Mouse (Mus musculus) left cerebral cortex, adult 8-10 months (tissue): ENCODE measurements around the gene Eri3. TPM values are rescaled to one million over a fixed set of nuclear protein-coding genes. Genes with fewer than 3 reads are reported as not detected.

Experiments
- DNase-seq, 2 experiments: peaks; one replicate each; pipeline ENCODE4 v3.0.0; 2022; ENCODE audit warnings: low spot score in 2 of 2
- total RNA-seq, 4 experiments: library from RNA; stranded (reverse); gene quantifications; 2 replicates each; pipeline ENCODE4 v1.2.4; 2022

Eri3 gene
- total RNA-seq, 4 experiments from 2014 or later, result 212 to 232 (median 224) TPM

DNA sequence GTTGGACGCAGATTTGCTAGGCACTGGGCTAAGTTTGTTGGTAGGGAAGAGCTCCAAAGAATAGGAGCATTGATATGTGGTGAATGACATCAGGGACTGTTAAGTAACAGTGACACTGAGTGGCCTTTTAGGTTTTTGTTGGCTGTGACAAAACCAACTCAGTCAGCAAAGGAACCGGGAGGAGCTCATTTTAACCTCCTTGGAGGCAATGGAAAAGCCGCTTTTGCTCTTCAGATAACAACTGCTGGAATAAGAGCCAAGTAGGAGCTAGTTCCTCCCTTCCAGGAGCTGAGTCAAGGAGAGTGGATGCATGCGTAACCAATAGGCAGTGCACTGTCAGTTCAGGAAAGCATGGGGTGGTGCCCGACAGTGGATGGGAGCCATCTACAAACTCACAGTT, 20.8 kb downstream of the Eri3 start:
- no peak for DNase-seq

DNA sequence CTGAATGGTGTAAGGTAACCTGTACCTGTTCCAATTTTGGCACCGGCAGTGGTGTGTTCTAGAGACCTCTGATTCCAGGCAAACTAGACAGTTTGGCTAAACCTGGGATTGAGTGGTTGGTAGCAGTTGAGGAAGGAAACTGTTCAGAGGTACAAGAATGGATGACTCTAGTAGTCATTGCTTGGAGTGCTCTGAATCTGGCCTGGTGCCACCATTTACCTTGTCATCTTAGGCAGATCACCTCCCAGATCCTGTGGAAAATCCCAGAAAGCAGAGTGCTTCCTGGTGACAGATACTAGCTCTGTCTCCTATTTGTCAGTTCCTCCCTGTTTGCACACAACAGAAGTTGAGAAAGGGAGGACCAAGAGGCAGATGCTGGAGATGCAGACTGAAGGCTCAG, 27.4 kb downstream of the Eri3 start:
- no peak for DNase-seq

DNA sequence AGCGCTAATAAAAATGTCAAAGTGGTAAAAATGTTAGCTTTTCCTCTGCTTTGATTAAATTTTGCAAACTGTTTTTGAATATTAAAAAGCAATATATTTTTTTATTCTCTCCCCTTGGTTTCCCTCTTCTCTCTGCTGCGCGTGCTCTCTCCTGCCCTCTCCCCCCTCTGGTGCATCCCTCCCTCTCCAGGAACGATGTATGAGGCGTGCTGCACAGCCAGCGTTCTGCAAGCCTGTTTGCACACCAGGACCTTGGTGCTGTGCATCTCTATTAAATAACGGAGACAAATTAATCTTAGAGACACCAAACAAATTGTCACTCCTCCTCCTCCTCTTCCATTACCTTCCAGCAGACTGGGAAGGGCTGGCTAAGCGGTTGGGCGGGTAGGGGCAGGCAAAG, 31.5 kb downstream of the Eri3 start:
- DNase-seq, result no peak

DNA sequence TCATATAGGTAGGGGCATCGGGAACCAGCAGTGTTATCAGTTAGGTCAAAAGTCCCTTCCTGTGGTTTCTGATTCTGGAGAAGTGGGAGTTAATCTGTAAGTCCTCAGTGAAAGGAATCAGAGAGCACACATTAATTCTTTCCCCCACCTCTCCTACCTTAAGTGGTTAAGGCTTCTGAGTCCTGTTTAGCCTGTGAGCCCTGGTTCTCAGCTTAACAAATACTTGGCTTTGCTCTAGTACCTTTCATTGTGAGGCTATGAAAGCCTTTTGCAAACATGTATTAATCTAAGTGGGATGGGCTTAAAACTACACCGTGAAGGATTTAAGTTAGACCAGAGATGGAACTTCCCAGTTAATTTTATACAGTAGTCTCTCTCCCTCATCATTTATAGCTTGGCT, 35.8 kb downstream of the Eri3 start:
- no peak for DNase-seq

DNA sequence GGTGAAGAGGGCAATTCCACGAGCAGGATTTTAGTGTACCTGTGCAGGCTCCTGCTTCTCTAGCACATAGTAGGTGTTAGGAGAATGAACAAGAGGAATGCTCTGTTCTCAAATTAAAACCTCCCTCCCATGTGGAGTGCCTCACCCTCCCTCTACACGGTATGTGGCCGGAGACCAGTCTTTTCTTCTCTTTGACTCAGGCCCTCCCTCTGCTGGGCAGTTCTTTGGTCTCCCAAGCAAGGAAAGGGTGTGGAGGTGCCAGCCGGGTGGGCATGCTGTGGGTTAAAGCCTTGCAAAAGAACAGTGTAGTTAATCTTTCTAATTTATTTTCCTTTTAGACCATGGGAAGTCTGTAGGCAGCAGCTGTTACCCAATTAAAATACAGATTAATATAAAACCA, 37.3 kb downstream of the Eri3 start:
- no peak for DNase-seq

DNA sequence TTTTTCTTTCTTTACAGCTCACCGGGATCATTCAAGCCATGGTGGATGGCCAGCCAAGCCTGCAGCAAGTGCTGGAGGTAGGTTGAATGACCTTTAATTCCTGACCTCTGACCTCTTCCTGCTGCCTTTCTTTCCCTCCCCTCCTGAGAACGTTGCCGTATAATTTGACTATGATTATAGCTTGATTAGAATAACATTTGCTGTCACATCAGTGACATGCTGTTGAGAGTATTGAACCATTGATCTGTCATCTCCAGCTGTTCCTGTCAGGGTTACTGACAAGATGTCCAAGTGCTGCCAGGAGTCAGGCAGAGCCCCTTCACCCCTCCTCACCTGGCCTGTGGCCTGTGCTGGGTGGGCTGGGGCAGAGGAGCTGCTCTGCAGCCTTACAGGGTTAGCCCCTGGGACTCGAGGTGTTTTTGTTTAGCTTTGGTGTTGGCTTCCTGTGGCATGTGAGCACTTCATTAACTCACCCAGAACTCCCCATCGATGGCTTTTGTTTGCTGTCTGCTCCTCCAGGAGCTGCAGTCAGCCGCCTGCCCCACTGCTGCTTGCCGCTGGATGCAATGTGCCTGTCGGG, 39.0 kb downstream of the Eri3 start:
- no peak for DNase-seq

DNA sequence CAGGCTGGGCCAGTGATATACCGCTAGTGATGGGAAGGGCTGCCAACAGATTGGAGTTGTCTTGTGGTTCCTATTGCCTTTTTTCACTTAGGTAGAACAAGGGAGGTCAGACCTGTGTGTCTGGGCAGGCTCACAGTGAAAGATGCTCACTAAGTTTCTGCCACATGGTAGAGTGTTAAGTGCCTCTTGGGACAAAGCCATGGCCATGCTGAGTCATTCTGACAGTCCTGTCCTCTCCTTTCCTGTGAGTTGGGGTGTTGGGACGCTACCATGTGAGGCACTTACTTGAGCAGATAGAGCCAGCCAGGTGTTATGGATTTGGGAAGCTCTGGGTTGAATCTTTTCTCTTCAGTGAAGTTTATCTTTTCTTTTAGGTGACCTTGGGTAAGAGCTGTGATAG, 40.6 kb downstream of the Eri3 start:
- no peak for DNase-seq

DNA sequence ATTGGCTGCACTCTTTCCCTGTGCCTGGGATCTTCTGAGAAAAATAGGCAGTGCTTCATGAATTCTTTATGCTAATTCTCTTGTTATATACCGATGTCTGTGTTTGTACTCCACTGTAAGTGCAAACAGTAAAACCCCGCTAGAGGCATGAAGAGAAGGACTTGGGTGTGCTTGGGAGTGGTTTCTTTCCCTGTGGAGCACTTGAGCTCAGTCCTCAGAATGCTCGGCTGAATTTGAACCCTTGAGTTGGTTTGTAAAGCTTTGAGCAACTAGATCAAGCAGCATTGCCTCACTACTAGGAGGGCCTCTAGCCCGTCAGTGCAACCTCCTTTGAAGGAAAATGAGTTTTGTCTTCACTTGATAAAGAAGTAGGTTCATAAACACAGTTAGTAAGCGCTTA, 42.0 kb downstream of the Eri3 start:
- DNase-seq, result no peak

DNA sequence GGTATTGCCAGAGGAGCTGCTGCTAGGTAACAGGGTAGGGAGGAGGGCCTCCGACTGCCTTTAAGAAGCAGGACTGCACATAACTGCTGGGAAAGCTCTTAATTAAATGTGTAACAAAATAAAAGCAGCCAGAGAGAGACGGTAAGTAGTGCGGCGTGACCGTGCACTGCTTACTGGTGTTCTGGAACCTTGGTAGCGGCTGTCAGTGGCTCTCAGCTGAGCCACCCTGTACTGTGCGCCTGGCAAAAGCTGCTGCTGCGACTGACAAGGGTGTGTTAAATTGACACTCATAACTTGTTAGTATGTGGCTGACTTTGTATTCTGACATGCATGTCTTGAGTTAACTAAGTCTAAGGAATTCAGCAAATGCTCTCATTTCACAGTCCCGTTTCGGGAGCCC, 45.1 kb downstream of the Eri3 start:
- no peak for DNase-seq

DNA sequence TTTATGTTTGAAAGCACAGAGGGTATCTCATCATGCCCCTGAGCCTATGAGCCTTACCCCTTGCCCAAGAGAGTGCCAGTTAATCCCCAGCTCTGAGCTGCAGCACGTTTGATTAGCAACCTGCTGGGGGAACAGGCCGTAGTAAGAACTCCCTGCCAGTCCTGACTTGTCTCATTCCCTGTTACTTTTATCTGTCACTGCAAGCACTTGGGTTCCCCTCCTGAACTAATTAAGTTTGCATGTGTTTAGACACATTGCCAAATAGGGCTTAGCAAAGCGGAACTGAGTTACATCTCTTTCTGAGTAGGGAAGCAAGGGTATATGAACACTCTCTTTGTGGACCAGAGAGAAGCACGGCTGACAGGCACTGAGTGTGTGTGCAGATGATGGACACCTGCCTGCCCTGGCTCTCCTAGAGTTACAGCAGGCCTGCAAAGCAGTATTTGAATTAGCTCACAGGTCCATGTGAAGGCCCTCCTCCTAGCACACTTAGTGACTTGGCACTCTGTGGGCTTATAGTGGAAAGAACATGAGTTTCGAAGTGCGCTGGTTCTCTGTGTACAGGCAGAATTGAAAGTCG, 49.9 kb downstream of the Eri3 start:
- DNase-seq, result no peak

DNA sequence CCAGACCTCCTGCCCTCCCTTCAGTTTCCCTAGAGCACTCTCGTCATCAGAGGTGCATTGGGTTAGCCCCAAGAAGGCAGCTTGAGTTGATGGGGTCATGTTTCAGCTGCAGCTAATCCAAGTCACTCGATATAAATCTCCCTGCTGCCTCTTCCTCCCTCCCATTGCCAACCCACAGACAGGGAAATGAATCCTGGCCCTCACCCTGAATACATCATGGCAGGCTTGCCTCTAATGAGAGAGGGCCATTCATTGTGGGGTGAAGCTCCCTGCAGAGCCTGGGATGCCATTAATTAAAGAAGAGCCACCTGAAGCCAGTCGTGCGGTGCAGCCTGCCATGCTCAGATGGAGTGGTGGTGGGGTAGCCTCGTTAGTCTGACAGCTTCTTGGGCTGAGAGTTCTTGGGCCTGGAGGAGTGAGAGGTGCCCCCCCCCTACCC, 51.2 kb downstream of the Eri3 start:
- DNase-seq, result no peak

DNA sequence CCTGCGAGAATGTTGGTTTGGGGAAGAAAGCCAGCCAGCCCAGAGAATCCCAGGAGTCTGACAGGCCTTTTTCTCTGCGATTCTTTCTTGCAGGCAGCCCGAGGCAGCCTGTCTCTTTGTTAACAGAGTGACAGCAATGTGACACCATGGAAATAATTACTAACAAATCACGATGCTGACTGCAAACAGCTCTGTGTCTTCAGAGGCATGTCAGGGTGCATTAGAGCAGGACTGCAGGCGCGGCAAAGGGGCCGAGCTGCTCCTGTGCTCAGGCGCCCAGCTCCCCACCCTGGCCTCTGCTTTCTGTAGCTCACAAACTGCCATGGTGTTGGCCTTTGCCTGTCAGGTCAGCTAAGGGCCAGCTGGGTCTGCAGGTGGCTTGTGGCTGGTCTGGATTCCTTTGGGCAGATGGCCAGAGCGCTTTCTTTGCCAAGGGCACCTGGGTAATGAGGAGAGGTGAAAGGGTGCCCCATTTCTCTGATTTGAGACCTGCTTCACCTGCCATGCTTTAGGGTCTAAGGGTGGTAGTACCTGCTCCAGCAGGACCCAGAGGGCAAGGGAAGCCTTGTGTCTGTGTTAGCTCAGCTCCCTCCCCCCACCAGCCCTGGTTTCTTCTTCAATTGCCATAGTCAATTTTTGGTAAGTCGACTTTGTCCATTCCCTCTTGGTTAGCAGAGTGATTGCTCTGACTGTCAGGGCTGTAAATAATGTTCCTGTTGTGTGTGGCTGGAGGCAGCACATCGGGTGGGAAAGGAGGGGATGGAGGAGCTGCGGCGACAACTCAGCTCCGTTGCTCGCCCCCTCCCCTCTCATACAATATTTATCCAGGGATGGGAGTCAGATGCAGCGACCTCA, 55.2 kb downstream of the Eri3 start:
- DNase-seq, result no peak

DNA sequence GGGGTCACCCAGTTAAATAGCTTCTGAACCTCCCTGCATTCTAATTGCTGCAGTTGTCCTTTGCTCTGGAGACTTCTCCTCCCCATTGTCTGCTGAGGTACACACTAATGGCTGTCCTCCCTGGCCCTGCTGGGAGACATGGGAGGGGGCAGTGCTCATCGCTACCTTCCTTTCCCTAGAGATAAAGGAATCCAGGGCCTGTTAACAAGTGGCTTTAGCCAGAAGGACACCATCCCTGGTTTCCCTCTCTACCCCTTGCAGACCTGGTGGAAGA, 55.7 kb downstream of the Eri3 start:
- no peak for DNase-seq

DNA sequence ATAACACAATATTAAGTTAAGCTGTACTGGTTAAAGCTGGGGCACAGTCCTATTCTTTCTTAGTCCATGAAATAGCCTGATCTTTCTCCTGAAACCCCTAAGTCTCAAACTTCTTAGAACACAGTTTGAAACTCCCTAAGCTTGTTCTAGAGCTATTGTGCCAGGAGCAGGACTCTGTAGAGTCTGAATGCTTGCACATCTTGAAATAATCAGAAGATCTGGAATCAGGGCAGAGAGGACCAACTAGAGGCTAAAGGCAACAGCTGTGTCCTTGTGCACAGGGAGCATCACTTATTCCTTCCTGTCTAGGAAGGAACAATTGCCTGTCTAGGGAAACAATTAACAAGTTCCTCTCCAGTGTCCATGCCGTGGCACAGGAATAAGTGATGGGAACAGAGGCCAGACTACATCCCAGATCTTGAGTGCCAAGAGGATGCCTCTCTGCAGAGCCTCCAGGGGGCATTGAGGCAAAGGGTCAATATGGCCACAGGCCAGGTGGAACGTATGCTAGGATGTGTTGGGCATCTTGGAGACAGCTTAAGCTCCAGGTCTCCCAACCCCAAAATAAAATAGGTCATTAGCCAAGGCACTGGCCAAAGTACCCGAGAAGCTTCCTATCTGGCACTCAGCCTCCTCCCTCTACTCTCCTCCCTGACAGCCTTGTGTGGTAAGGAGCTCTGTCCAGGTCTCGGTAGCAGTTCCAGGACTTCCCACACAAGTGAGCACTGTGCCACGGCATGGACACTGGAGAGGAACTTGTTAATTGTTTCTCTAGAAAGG, 56.9 kb downstream of the Eri3 start:
- DNase-seq, result no peak

DNA sequence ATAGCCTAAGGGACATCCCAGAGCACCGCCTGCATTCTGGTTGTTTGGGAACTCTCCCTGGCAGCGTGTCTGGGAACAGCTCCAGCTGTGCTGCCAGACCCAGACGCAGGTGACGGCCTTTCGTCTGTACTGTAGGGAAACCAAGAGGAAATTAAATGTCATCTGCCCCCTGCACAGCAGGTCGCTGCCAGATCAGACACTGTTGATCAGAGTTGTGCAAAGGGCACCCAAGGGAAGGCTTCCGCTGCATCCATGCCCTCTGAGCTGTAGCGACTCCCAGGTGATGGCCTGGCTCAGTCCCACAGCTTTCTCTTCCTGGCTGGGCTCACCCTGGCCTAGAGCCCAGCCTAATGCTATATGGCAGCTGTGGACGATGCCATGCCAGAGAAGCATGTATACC, 58.1 kb downstream of the Eri3 start:
- no peak for DNase-seq

DNA sequence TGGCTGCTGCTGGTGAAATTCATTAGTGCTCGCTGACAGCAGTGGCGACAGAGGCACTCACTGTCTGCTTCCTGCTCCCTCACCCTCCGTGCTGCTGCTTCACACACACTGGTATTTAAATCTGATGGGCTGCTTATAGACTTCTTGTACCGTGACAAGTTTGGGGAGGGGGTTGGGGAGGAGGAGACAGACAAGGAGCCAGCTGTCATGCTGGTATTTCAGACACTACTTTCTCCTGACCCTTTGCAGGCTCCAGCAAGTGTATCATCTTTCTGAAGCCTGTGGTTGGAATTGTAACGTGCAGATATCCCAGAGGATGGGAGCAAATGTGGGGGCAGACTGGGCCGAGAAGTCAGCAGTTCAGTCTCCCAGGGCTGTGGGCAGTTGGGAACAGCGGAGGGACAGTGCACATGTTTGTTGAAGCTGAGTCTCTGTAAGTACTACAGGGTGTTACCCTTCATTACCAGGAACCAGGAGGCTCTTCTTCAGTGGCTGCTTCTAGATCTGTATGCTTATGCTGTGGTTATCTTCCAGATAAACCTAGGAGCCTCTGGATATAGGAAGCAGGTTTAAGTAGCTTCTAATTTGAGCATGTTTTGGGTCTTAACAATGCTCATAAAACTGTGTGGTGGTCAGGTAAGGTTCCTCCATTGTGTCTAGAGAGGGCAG, 59.3 kb downstream of the Eri3 start:
- DNase-seq, result no peak

DNA sequence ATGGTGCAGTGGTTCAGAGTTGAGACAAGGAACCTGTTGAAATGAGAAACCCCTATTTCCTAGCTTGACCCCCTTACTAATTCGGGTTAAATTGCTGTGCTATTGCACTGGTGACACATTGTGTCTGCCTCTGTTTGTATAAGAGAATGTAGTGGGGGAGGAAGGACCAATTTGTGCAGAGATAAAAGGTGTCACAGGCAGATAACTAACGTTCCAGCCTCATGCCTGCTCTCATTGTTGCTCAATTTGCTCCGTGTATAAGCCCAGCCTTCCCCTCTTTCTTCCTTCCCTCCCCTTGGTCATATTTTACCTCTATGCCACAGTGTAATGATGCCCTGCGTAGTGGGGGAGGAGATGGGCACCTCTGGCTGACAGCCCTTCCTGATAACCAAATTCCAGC, 61.2 kb downstream of the Eri3 start:
- DNase-seq, result no peak

DNA sequence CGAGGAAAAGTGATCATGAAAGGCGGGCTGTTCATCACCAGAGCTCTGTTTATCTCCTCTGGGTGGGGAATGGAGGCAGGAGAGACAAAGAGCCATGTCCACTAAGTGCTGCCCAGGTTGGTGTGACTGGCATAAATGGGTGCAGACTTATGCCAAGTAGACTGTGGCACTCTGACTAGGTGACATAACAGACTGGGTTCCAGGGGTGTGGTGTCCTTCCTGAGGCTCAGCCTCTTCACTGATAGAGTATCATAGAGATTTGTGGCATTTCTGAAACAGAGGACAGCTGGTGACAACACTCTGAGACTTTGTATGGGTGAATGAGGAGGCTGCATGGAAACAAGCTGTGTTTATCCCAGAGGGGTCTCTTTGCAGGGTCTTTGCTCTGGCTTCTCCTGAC, 61.6 kb downstream of the Eri3 start:
- DNase-seq, result no peak

DNA sequence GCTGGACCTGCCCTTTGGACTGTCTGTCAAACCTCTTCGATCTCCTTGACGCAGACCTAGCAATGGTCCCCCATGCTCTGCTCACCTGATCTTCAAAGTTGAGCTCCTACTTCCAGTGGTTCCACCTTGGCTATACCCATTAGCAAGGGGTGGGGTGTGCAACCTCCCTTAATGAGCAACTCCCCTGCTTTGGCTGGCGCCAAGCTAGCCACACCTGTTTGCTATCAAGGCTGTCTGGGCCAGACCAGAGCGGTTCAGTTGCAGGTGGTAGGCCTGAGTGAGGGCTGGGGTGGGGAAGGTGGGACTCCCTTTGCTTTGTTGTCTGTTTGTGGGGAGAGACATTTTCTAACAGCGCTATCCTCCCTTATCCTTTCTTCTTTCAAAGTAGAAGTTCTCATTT, 62.5 kb downstream of the Eri3 start:
- DNase-seq, result no peak

DNA sequence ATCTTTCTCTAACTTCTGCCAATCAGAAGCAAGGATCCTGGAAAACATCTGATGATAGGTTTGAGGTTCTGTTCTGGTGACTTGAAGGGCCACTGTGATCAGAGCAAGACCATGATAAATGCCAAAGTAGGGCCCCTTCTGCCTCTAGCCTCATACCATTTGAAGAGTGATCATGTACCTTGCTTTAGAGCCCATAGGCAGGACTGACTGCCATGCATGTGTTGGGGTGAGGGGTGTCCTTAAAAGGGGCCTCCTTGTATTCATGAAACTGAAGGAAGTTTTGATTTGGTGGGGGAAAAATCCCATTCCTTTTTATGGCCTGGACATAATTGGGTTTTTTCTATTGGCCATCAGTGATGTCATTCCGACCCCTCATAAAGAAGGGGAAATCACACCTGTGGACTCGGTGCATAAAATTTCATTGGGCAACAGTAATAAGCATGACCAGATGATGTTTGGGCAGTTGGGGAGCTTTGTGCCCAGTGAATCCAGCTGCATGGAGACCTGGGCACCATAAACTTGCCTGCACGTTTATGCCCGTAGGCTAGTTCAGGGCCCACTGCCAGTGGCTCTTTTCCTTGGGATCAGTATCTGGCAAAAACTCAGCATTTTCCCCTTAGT, 63.1 kb downstream of the Eri3 start:
- DNase-seq, result no peak

DNA sequence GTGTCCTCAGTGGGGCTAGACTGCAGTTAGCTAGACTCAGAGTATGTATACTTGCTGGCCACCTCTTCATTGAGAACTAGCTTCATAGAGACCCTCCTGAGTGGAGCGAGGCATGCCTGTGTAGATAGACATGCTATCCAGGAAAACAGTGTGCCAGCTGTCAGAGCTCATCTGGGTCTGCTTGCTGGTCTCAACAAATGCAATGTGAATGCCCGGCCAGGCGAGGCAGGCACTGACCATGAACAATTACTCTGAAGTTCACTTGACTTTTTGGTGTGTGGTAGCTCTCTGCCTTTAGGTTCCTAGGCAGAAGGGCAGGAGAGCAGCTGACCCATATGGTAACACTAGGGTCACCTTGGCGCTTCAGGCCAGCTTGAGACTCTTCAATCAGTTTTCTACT, 66.4 kb downstream of the Eri3 start:
- DNase-seq, result no peak
